16 mouse cellular contexts compared by ENCODE assay signal in genomic region chr2:45817945-45818719, GRCm38 (mm10).
DNase-seq lines count a peak whose midpoint lies in the region; ATAC-seq lines count a peak whose summit lies in the region.
"Had no signal": no experiment of that assay in that cellular context is flagged by ENCODE, and none has a peak within 500 bp of the region (broad histone marks: within the 10 kb centered on the region; RNA-seq: fewer than 3 reads in every experiment).

No protein-coding gene starts in this region.

- intact Hi-C loops in heart, postnatal 25 days (cut with DNase I) = no loop called here

- DNase-seq in heart, adult 11 months = peak; percentile 79
- DNase-seq in heart, postnatal 25 days (ENCODE audit: low spot score) = no peak
- no peak for DNase-seq in lung, postnatal 25 days (ENCODE audit: low spot score)
- peak; percentile 13 for DNase-seq in skeletal muscle tissue, adult 2 months (ENCODE audit: low read depth, low spot score)
- DNase-seq in embryo, embryonic 10 days (ENCODE audit: low spot score) = no peak
- DNase-seq: cerebellum, postnatal 36 days; liver, postnatal 0 days; right cerebral cortex, postnatal 4 days; thymus, adult 18-20 months had no signal

- H3K4me3 ChIP-seq in lung, embryonic 16.5 days (ENCODE audit: low read length) = no peak overlapping the region
- H3K4me3 ChIP-seq in brown adipose tissue, adult 24 weeks (ENCODE audit: insufficient read depth, low read depth, low read length) = no peak overlapping the region
- H3K4me3 ChIP-seq: embryonic facial prominence, embryonic 12.5 days; forebrain, embryonic 10.5 days; limb, embryonic 15.5 days; midbrain, embryonic 10.5 days; neural tube, embryonic 15.5 days had no signal

- H3K9ac ChIP-seq in lung, embryonic 16.5 days (ENCODE audit: low read length) = no peak overlapping the region
- H3K9ac ChIP-seq: embryonic facial prominence, embryonic 12.5 days; limb, embryonic 15.5 days; liver, postnatal 0 days; neural tube, embryonic 15.5 days had no signal

- H3K27ac ChIP-seq in lung, embryonic 16.5 days (ENCODE audit: low read length) = peak overlapping the region; percentile 56
- H3K27ac ChIP-seq in brown adipose tissue, adult 24 weeks (replicated peaks; ENCODE audit: low read depth, low read length) = peak overlapping the region; percentile 68; the same call in 1 of the 2 replicates
- H3K27ac ChIP-seq: embryonic facial prominence, embryonic 12.5 days; forebrain, embryonic 10.5 days; limb, embryonic 15.5 days; midbrain, embryonic 10.5 days; neural tube, embryonic 15.5 days had no signal

- H3K9me3 ChIP-seq in lung, embryonic 16.5 days (ENCODE audit: control insufficient read depth, low read length) = no peaks in the 10 kb centered on the region
- H3K9me3 ChIP-seq: embryonic facial prominence, embryonic 12.5 days; forebrain, embryonic 10.5 days; limb, embryonic 15.5 days; midbrain, embryonic 10.5 days; neural tube, embryonic 15.5 days had no signal

- WGBS in lung, embryonic 16.5 days = 45% methylated on average over 8 of the region's 8 CpGs

- no peak overlapping the region for H3K4me2 ChIP-seq in lung, embryonic 16.5 days (ENCODE audit: low read depth, low read length)
- H3K4me2 ChIP-seq: embryonic facial prominence, embryonic 12.5 days; limb, embryonic 15.5 days; neural tube, embryonic 15.5 days had no signal

- no peaks in the 10 kb centered on the region for H3K4me1 ChIP-seq in lung, embryonic 16.5 days (replicated peaks; ENCODE audit: control insufficient read depth, insufficient read depth, low read length)
- peaks cover 3% of the 10 kb centered on the region; the same call in 1 of the 2 replicates for H3K4me1 ChIP-seq in brown adipose tissue, adult 24 weeks (ENCODE audit: control insufficient read depth, insufficient read depth, insufficient read length, low read length)
- H3K4me1 ChIP-seq: embryonic facial prominence, embryonic 12.5 days; forebrain, embryonic 10.5 days; limb, embryonic 15.5 days; neural tube, embryonic 15.5 days had no signal

- H3K36me3 ChIP-seq in lung, embryonic 16.5 days (ENCODE audit: control insufficient read depth, insufficient read depth, low read length) = no peaks in the 10 kb centered on the region
- H3K36me3 ChIP-seq: embryonic facial prominence, embryonic 12.5 days; forebrain, embryonic 10.5 days; limb, embryonic 15.5 days; midbrain, embryonic 10.5 days; neural tube, embryonic 15.5 days had no signal

- ATAC-seq in lung, embryonic 16.5 days (ENCODE audit: low read depth) = peak; percentile 52; the same call in 1 of the 2 replicates
- ATAC-seq: liver, postnatal 0 days had no signal

- H3K27me3 ChIP-seq in lung, embryonic 16.5 days (ENCODE audit: control insufficient read depth, insufficient read depth, low read depth, low read length) = no peaks in the 10 kb centered on the region
- H3K27me3 ChIP-seq: embryonic facial prominence, embryonic 12.5 days; limb, embryonic 15.5 days; neural tube, embryonic 15.5 days had no signal

Comparison
In these comparisons a context has a peak if more than half of its experiments do, and no peak if none do; other contexts are left out.
1. DNase-seq: peak in heart, adult 11 months (single experiment) and skeletal muscle tissue, adult 2 months (single experiment); none in heart, postnatal 25 days (single experiment), lung, postnatal 25 days (single experiment) and embryo, embryonic 10 days (single experiment).